Mouse (Mus musculus) limb, embryonic 14.5 days (tissue): Measurements from ENCODE around the gene Gm16429. TPM values are rescaled to one million over a fixed set of nuclear protein-coding genes. Genes with fewer than 3 reads are reported as not detected.
"Not testable (repeated sequence)": the region's sequence is repeated elsewhere in the genome, so short reads cannot be mapped to it uniquely, and the experiment has no call there.

Source experiments
- ATAC-seq: fragments of 200-750 bp; cut with Nextera tagmentation; 2 replicates; pipeline ENCODE4 v1.8.0; 2017; ENCODE audit warnings: low read depth, moderate number of reproducible peaks, moderate TSS enrichment; ENCODE audit not compliant: low FRiP score
- DNase-seq: peaks from one replicate; pipeline ENCODE4 v3.0.0-alpha.2; 2015; ENCODE audit warnings: low spot score
- H3K27ac ChIP-seq: fragments of 300-500 bp; sonication (generic); replicated peaks from 2 replicates; pipeline ENCODE4 v1.5.1; 2014; ENCODE audit warnings: low read depth, mild to moderate bottlenecking, low read length, moderate library complexity, mixed read lengths
- H3K27me3 ChIP-seq: fragments of 300-500 bp; sonication (generic); 2 replicates; pipeline ENCODE4 v1.6.1; 2014; ENCODE audit warnings: low read length, mixed read lengths; ENCODE audit not compliant: control insufficient read depth, insufficient read depth
- H3K36me3 ChIP-seq: fragments of 300-500 bp; sonication (generic); 2 replicates; pipeline ENCODE4 v1.6.1; 2014; ENCODE audit warnings: mild to moderate bottlenecking, low read length, moderate library complexity, mixed read lengths; ENCODE audit not compliant: control insufficient read depth, insufficient read depth
- H3K4me1 ChIP-seq: fragments of 300-500 bp; sonication (generic); 2 replicates; pipeline ENCODE4 v1.6.1; 2014; ENCODE audit warnings: antibody characterized with exemption, low read length, mixed read lengths; ENCODE audit not compliant: control insufficient read depth, insufficient read depth
- H3K4me2 ChIP-seq: fragments of 300-500 bp; sonication (generic); replicated peaks from 2 replicates; pipeline ENCODE4 v1.6.1; 2014; ENCODE audit warnings: low read depth, mild to moderate bottlenecking, low read length, moderate library complexity; ENCODE audit not compliant: severe bottlenecking
- H3K4me3 ChIP-seq: fragments of 300-500 bp; sonication (generic); replicated peaks from 2 replicates; pipeline ENCODE4 v1.5.1; 2014; ENCODE audit warnings: low read length
- H3K9ac ChIP-seq: fragments of 300-500 bp; sonication (generic); 2 replicates; pipeline ENCODE4 v1.6.1; 2014; ENCODE audit warnings: mild to moderate bottlenecking, low read depth, low read length, moderate library complexity; ENCODE audit not compliant: severe bottlenecking
- H3K9me3 ChIP-seq: fragments of 300-500 bp; sonication (generic); 2 replicates; pipeline ENCODE4 v1.6.1; 2016; ENCODE audit warnings: low read length; ENCODE audit not compliant: control insufficient read depth
- WGBS: fragments of 180-500 bp; shearing (Covaris S2); extraction: QIAGEN DNeasy Blood & Tissue Kit; methylation state at CpG from one replicate; pipeline ENCODE4 v1.1.7; 2014; 5-methylcytosine and 5-hydroxymethylcytosine counted together
- polyA plus RNA-seq, 2 experiments: library from polyadenylated mRNA; depleted of rRNA in 1 of 2; stranded (reverse) in 1 of 2; unstranded in 1 of 2; fragments of >200 nt; fragmentation: Nextera tagmentation in 1 of 2; extraction: Ambion mirVana in 1 of 2; gene quantifications; 2 replicates each; pipeline versions ENCODE4 v1.2.1 to v1.2.3; 2012 to 2014

The Gm16429 gene
- not detected in 2 replicates for polyA plus RNA-seq (2012; rRNA removed)
- polyA plus RNA-seq (2014; fragmentation: Nextera tagmentation; extraction: Ambion mirVana), result not detected in 2 replicates

GRCm38 (mm10) chr5:93928952-93929351 lies at the start of gene Gm16429:
Gene Gm16429, minus strand, starts transcription at chr5:93929052.
- not testable (repeated sequence) for H3K4me2 ChIP-seq, H3K9ac ChIP-seq, H3K4me3 ChIP-seq, H3K9me3 ChIP-seq, ATAC-seq, DNase-seq, H3K36me3 ChIP-seq, H3K27me3 ChIP-seq, H3K27ac ChIP-seq, H3K4me1 ChIP-seq
- no CpG with 5 or more reads among the region's 1 CpGs for WGBS

Other genes with a start within 250 kb of the Gm16429 start
- not detected in 2 replicates for gene Gm7792, start 85.3 kb downstream of the Gm16429 start, polyA plus RNA-seq (2012; rRNA removed)
- gene Gm7792, start 85.3 kb downstream of the Gm16429 start, polyA plus RNA-seq (2014; fragmentation: Nextera tagmentation; extraction: Ambion mirVana), result not detected in 2 replicates
- not detected in 2 replicates for gene BC061212, start 141.5 kb upstream of the Gm16429 start, polyA plus RNA-seq (2012; rRNA removed)
- not detected in 2 replicates for gene BC061212, start 141.5 kb upstream of the Gm16429 start, polyA plus RNA-seq (2014; fragmentation: Nextera tagmentation; extraction: Ambion mirVana)
- not detected in 2 replicates for gene Gm6351, start 147.3 kb upstream of the Gm16429 start, polyA plus RNA-seq (2012; rRNA removed)
- not detected in 2 replicates for gene Gm6351, start 147.3 kb upstream of the Gm16429 start, polyA plus RNA-seq (2014; fragmentation: Nextera tagmentation; extraction: Ambion mirVana)